Mouse (Mus musculus): Measurements from ENCODE around the gene Maml3. TPM values are rescaled to one million over a fixed set of nuclear protein-coding genes. Genes with fewer than 3 reads are reported as not detected.
A peak's percentile ranks its signal among the peaks of the same experiment; 100 is the strongest.

The Maml3 gene
- polyA plus RNA-seq, 1 experiment from 2014 or later = 3.6 TPM

GRCm38 (mm10) chr3:51728456-51728855, 376.4 kb downstream of the Maml3 start:
- H3K27ac ChIP-seq = peak overlapping the region; percentile 90
- no peaks in the 10 kb centered on the region for H3K36me3 ChIP-seq
- no peaks in the 10 kb centered on the region for H3K9me3 ChIP-seq
- 15% methylated on average over 12 of the region's 12 CpGs for WGBS
- peaks cover 74% of the 10 kb centered on the region for H3K4me1 ChIP-seq
- H3K27me3 ChIP-seq (ENCODE audit: insufficient read depth, poor library complexity, severe bottlenecking) = no peaks in the 10 kb centered on the region
- peak; percentile 93 for DNase-seq (ENCODE audit: low spot score)
- peak overlapping the region; percentile 22; the same call in 1 of the 2 replicates for H3K4me3 ChIP-seq

- no peaks in the 10 kb centered on the region for H3K9me3 ChIP-seq
- no peak for DNase-seq (ENCODE audit: low spot score)
- peak overlapping the region; percentile 22; the same call in 1 of the 2 replicates for H3K4me3 ChIP-seq
- H3K27ac ChIP-seq = peak overlapping the region; percentile 90
- 15% methylated on average over 8 of the region's 8 CpGs for WGBS
- H3K36me3 ChIP-seq = no peaks in the 10 kb centered on the region
- H3K4me1 ChIP-seq = peaks cover 74% of the 10 kb centered on the region
- no peaks in the 10 kb centered on the region for H3K27me3 ChIP-seq (ENCODE audit: insufficient read depth, poor library complexity, severe bottlenecking)
Measured at GRCm38 (mm10) chr3:51727968-51728367, 376.9 kb downstream of the Maml3 start.

- Histone ChIP-seq H3K4me3 (no peak overlapping the region), H3K9me3 (no peaks in the 10 kb centered on the region), H3K4me1 (peaks cover 74% of the 10 kb centered on the region), H3K27ac (peak overlapping the region; percentile 90), H3K27me3 (ENCODE audit: insufficient read depth, poor library complexity, severe bottlenecking) (no peaks in the 10 kb centered on the region), H3K36me3 (no peaks in the 10 kb centered on the region)
- WGBS = 69% methylated on average over 3 of the region's 3 CpGs
- no peak for DNase-seq (ENCODE audit: low spot score)
Measured at GRCm38 (mm10) chr3:51727487-51727886, 377.4 kb downstream of the Maml3 start.

GRCm38 (mm10) chr3:51726257-51726656, 378.6 kb downstream of the Maml3 start:
- DNase-seq (ENCODE audit: low spot score) = no peak

GRCm38 (mm10) chr3:51719982-51720381, 384.9 kb downstream of the Maml3 start:
- no peak overlapping the region for H3K27ac ChIP-seq
- H3K4me1 ChIP-seq = peaks cover 37% of the 10 kb centered on the region
- H3K4me3 ChIP-seq = no peak overlapping the region
- no peaks in the 10 kb centered on the region for H3K27me3 ChIP-seq (ENCODE audit: insufficient read depth, poor library complexity, severe bottlenecking)
- no peak for DNase-seq (ENCODE audit: low spot score)
- H3K9me3 ChIP-seq = no peaks in the 10 kb centered on the region
- 70% methylated on average over 1 of the region's 1 CpGs for WGBS
- H3K36me3 ChIP-seq = no peaks in the 10 kb centered on the region

More at GRCm38 (mm10) chr3:51726257-51726656, 378.6 kb downstream of the Maml3 start:
- H3K27ac ChIP-seq = peak overlapping the region; percentile 90
- peaks cover 71% of the 10 kb centered on the region for H3K4me1 ChIP-seq
- no peaks in the 10 kb centered on the region for H3K27me3 ChIP-seq (ENCODE audit: insufficient read depth, poor library complexity, severe bottlenecking)
- 56% methylated on average over 6 of the region's 6 CpGs for WGBS
- H3K4me3 ChIP-seq = no peak overlapping the region
- no peaks in the 10 kb centered on the region for H3K36me3 ChIP-seq
- H3K9me3 ChIP-seq = no peaks in the 10 kb centered on the region

GRCm38 (mm10) chr3:51719373-51719772, 385.5 kb downstream of the Maml3 start:
- Histone ChIP-seq H3K9me3 (no peaks in the 10 kb centered on the region), H3K27ac (no peak overlapping the region), H3K4me3 (no peak overlapping the region), H3K36me3 (no peaks in the 10 kb centered on the region), H3K4me1 (peaks cover 34% of the 10 kb centered on the region), H3K27me3 (ENCODE audit: insufficient read depth, poor library complexity, severe bottlenecking) (no peaks in the 10 kb centered on the region)
- DNase-seq (ENCODE audit: low spot score) = no peak
- WGBS = 72% methylated on average over 3 of the region's 3 CpGs

- Histone ChIP-seq H3K27me3 (ENCODE audit: insufficient read depth, poor library complexity, severe bottlenecking) (no peaks in the 10 kb centered on the region), H3K36me3 (no peaks in the 10 kb centered on the region), H3K9me3 (no peaks in the 10 kb centered on the region), H3K4me3 (no peak overlapping the region), H3K4me1 (peaks cover 30% of the 10 kb centered on the region), H3K27ac (0 out of 2 replicates have a peak overlapping the region, but pooled peaks have one; percentile 13)
- no peak for DNase-seq (ENCODE audit: low spot score)
- WGBS = 70% methylated on average over 4 of the region's 4 CpGs
Measured at GRCm38 (mm10) chr3:51717909-51718308, 387.0 kb downstream of the Maml3 start.

GRCm38 (mm10) chr3:51717455-51717854, 387.4 kb downstream of the Maml3 start:
- peak overlapping the region; percentile 13; the same call in 1 of the 2 replicates for H3K27ac ChIP-seq
- 60% methylated on average over 3 of the region's 3 CpGs for WGBS

GRCm38 (mm10) chr3:51714469-51714868, 390.4 kb downstream of the Maml3 start:
- Histone ChIP-seq H3K4me1 (peaks cover 48% of the 10 kb centered on the region), H3K36me3 (no peaks in the 10 kb centered on the region), H3K27ac (peak overlapping the region; percentile 18; the same call in 1 of the 2 replicates), H3K27me3 (ENCODE audit: insufficient read depth, poor library complexity, severe bottlenecking) (no peaks in the 10 kb centered on the region), H3K9me3 (no peaks in the 10 kb centered on the region), H3K4me3 (no peak overlapping the region)
- no peak for DNase-seq (ENCODE audit: low spot score)
- 77% methylated on average over 5 of the region's 5 CpGs for WGBS

More at GRCm38 (mm10) chr3:51717455-51717854, 387.4 kb downstream of the Maml3 start:
- Histone ChIP-seq H3K27me3 (ENCODE audit: insufficient read depth, poor library complexity, severe bottlenecking) (no peaks in the 10 kb centered on the region), H3K4me1 (peaks cover 30% of the 10 kb centered on the region), H3K9me3 (no peaks in the 10 kb centered on the region), H3K4me3 (no peak overlapping the region), H3K36me3 (no peaks in the 10 kb centered on the region)
- DNase-seq (ENCODE audit: low spot score) = no peak

GRCm38 (mm10) chr3:51713233-51713632, 391.6 kb downstream of the Maml3 start:
- no peak for DNase-seq (ENCODE audit: low spot score)
- peaks cover 58% of the 10 kb centered on the region for H3K4me1 ChIP-seq
- H3K4me3 ChIP-seq = peak overlapping the region; percentile 25; the same call in 1 of the 2 replicates
- no peaks in the 10 kb centered on the region for H3K27me3 ChIP-seq (ENCODE audit: insufficient read depth, poor library complexity, severe bottlenecking)
- no peaks in the 10 kb centered on the region for H3K36me3 ChIP-seq
- H3K27ac ChIP-seq = peak overlapping the region; percentile 71
- WGBS = 11% methylated on average over 8 of the region's 8 CpGs
- no peaks in the 10 kb centered on the region for H3K9me3 ChIP-seq

- Histone ChIP-seq H3K27ac (peak overlapping the region; percentile 71), H3K27me3 (ENCODE audit: insufficient read depth, poor library complexity, severe bottlenecking) (no peaks in the 10 kb centered on the region), H3K4me3 (no peak overlapping the region), H3K4me1 (peaks cover 56% of the 10 kb centered on the region), H3K36me3 (no peaks in the 10 kb centered on the region), H3K9me3 (no peaks in the 10 kb centered on the region)
- WGBS = 20% methylated on average over 3 of the region's 3 CpGs
- no peak for DNase-seq (ENCODE audit: low spot score)
Measured at GRCm38 (mm10) chr3:51712382-51712781, 392.5 kb downstream of the Maml3 start.

GRCm38 (mm10) chr3:51708746-51709411, 396.0 kb downstream of the Maml3 start:
- peak; percentile 86 for DNase-seq (ENCODE audit: low spot score)

GRCm38 (mm10) chr3:51708375-51708745, 396.5 kb downstream of the Maml3 start:
- H3K9me3 ChIP-seq = no peaks in the 10 kb centered on the region
- no peaks in the 10 kb centered on the region for H3K27me3 ChIP-seq (ENCODE audit: insufficient read depth, poor library complexity, severe bottlenecking)
- peak overlapping the region; percentile 90 for H3K27ac ChIP-seq
- H3K4me3 ChIP-seq = peak overlapping the region; percentile 44; the same call in 1 of the 2 replicates
- H3K4me1 ChIP-seq = peaks cover 46% of the 10 kb centered on the region
- WGBS = 46% methylated on average over 1 of the region's 1 CpGs
- no peak for DNase-seq (ENCODE audit: low spot score)
- H3K36me3 ChIP-seq = no peaks in the 10 kb centered on the region

More at GRCm38 (mm10) chr3:51708746-51709411, 396.0 kb downstream of the Maml3 start:
- WGBS = 34% methylated on average over 21 of the region's 21 CpGs
- H3K27ac ChIP-seq = peak overlapping the region; percentile 90
- peak overlapping the region; percentile 44 for H3K4me3 ChIP-seq
- H3K9me3 ChIP-seq = no peaks in the 10 kb centered on the region
- H3K27me3 ChIP-seq (ENCODE audit: insufficient read depth, poor library complexity, severe bottlenecking) = no peaks in the 10 kb centered on the region
- H3K36me3 ChIP-seq = no peaks in the 10 kb centered on the region
- peaks cover 51% of the 10 kb centered on the region for H3K4me1 ChIP-seq
